Mouse (Mus musculus) liver, embryonic 14.5 days (tissue): ENCODE data around the gene Dlgap1.

Source experiments
- CTCF ChIP-seq: IDR thresholded peaks from 2 replicates; pipeline ENCODE4 v1.5.1; 2016; ENCODE audit warnings: antibody characterized with exemption, low read depth, control low read depth
- EP300 ChIP-seq: IDR thresholded peaks from 2 replicates; pipeline ENCODE4 v1.6.1; 2016; ENCODE audit warnings: antibody characterized with exemption, low read depth

DNA sequence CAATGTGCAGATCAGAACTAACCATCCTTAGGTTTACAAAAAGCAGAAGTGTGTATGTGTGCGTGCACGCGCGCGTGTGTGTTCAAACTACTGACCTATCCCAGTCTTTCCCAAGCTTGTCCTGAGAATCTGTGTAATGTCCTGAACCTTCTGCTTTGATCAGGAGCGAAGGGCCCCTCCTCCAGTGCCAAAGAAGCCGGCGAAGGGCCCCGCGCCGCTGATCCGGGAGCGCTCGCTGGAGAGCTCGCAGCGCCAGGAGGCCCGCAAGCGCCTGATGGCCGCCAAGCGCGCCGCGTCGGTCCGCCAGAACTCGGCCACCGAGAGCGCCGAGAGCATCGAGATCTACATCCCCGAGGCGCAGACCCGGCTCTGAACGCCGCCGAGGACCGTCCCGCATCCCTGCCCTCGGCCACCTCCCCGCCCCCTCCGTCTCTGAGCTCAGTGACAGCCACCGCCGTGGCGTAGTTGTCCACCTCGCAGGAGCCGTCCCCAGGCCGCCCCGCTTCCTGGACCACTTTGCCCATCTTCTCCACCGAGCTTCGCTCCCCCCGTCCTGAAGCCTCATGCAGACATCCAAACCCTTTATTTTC is 849.1 kb downstream of the Dlgap1 start:
- TF ChIP-seq CTCF (no peak), EP300 (no peak)
